Mouse (Mus musculus) ES-Bruce4 (cell line): ENCODE data around the gene Mul1. TPM values are rescaled to one million over a fixed set of nuclear protein-coding genes. Genes with fewer than 3 reads are reported as not detected.

Source experiments
- H3K27ac ChIP-seq: 2 replicates; pipeline ENCODE4 v1.5.1; 2012; ENCODE audit warnings: low read length, inconsistent platforms; ENCODE audit not compliant: insufficient read depth
- H3K27me3 ChIP-seq: 2 replicates; pipeline ENCODE4 v1.6.1; 2012; ENCODE audit warnings: mild to moderate bottlenecking, low read length, inconsistent platforms; ENCODE audit not compliant: control insufficient read depth, poor library complexity, insufficient read depth, severe bottlenecking
- H3K36me3 ChIP-seq: 2 replicates; pipeline ENCODE4 v1.6.1; 2012; ENCODE audit warnings: inconsistent platforms, mild to moderate bottlenecking, low read length, moderate library complexity; ENCODE audit not compliant: control insufficient read depth, poor library complexity, insufficient read depth, severe bottlenecking
- H3K4me1 ChIP-seq: one replicate; pipeline ENCODE4 v1.8.1; 2011; ENCODE audit warnings: low read length; ENCODE audit not compliant: control insufficient read depth, insufficient read depth
- H3K4me3 ChIP-seq: 2 replicates; pipeline ENCODE4 v1.5.1; 2011; ENCODE audit warnings: low read depth, mild to moderate bottlenecking, low read length
- H3K9ac ChIP-seq: 2 replicates; pipeline ENCODE4 v1.6.1; 2012; ENCODE audit warnings: low read depth, mild to moderate bottlenecking, inconsistent platforms; ENCODE audit not compliant: poor library complexity, severe bottlenecking
- H3K9me3 ChIP-seq: replicated peaks from 2 replicates; pipeline ENCODE4 v1.6.1; 2012; ENCODE audit warnings: mild to moderate bottlenecking, low read length, inconsistent platforms; ENCODE audit not compliant: control insufficient read depth, poor library complexity, insufficient read depth, severe bottlenecking
- CTCF ChIP-seq: IDR thresholded peaks from one replicate; pipeline ENCODE4 v1.8.1; 2011; ENCODE audit warnings: low read depth, low read length
- EP300 ChIP-seq: IDR thresholded peaks from 2 replicates; pipeline ENCODE4 v1.6.1; 2011; ENCODE audit warnings: low read depth, low read length; ENCODE audit not compliant: insufficient read depth
- POLR2A ChIP-seq: IDR thresholded peaks from one replicate; pipeline ENCODE4 v1.8.1; 2011; ENCODE audit warnings: low read length; ENCODE audit not compliant: insufficient read depth
- polyA plus RNA-seq: library from polyadenylated mRNA; stranded (reverse); fragments of >200 nt; gene quantifications from 2 replicates; pipeline ENCODE4 v1.2.4, GENCODE M21; 2011; ENCODE audit warnings: low read depth; ENCODE audit not compliant: missing spikeins, insufficient read depth, insufficient read length

Gene Mul1
- polyA plus RNA-seq, 1 experiment = 17.2 TPM

- Histone ChIP-seq H3K9me3 (no peaks in the 10 kb centered on the region), H3K4me3 (peak within 1 kb of the TSS; percentile 91), H3K27me3 (no peaks in the 10 kb centered on the region), H3K4me1 (peaks cover 14% of the 10 kb centered on the region), H3K9ac (peak within 1 kb of the TSS; percentile 89), H3K36me3 (no peaks in the 10 kb centered on the region), H3K27ac (peak within 1 kb of the TSS; percentile 23; the same call in 1 of the 2 replicates)
- TF ChIP-seq EP300 (peak; percentile 41; the same call in 1 of the 2 replicates), CTCF (no peak)
Measured at GRCm38 (mm10) chr4:138453753-138454570, 19.5 kb downstream of the Mul1 start, which contains the start of gene Camk2n1. Gene Camk2n1 (plus strand): TSS chr4:138454314.

GRCm38 (mm10) chr4:138454571-138455140, 20.2 kb downstream of the Mul1 start:
- TF ChIP-seq CTCF = no peak
- no peak for TF ChIP-seq POLR2A
- TF ChIP-seq EP300 = no peak

GRCm38 (mm10) chr4:138455141-138455955, 20.9 kb downstream of the Mul1 start:
- TF ChIP-seq CTCF (no peak), EP300 (no peak), POLR2A (no peak)
- Histone ChIP-seq H3K27ac (no peak overlapping the region), H3K9me3 (no peaks in the 10 kb centered on the region), H3K36me3 (no peaks in the 10 kb centered on the region), H3K4me3 (peak overlapping the region; percentile 91), H3K4me1 (peaks cover 10% of the 10 kb centered on the region), H3K27me3 (no peaks in the 10 kb centered on the region), H3K9ac (peak overlapping the region; percentile 89)

More at GRCm38 (mm10) chr4:138454571-138455140, 20.2 kb downstream of the Mul1 start:
- H3K27ac ChIP-seq = no peak overlapping the region
- no peaks in the 10 kb centered on the region for H3K9me3 ChIP-seq
- H3K4me3 ChIP-seq = peak overlapping the region; percentile 91
- H3K9ac ChIP-seq = peak overlapping the region; percentile 89
- peaks cover 12% of the 10 kb centered on the region for H3K4me1 ChIP-seq
- H3K27me3 ChIP-seq = no peaks in the 10 kb centered on the region
- no peaks in the 10 kb centered on the region for H3K36me3 ChIP-seq

- TF ChIP-seq EP300 = no peak
- no peak for TF ChIP-seq POLR2A
- TF ChIP-seq CTCF = no peak
- Histone ChIP-seq H3K4me3 (peak overlapping the region; percentile 91), H3K4me1 (peaks cover 10% of the 10 kb centered on the region), H3K27me3 (no peaks in the 10 kb centered on the region), H3K36me3 (no peaks in the 10 kb centered on the region), H3K9ac (peak overlapping the region; percentile 89), H3K27ac (no peak overlapping the region), H3K9me3 (no peaks in the 10 kb centered on the region)
Measured at GRCm38 (mm10) chr4:138455956-138456341, 21.5 kb downstream of the Mul1 start.

GRCm38 (mm10) chr4:138456536-138456935, 22.1 kb downstream of the Mul1 start:
- Histone ChIP-seq H3K4me1 (peaks cover 10% of the 10 kb centered on the region), H3K9me3 (no peaks in the 10 kb centered on the region), H3K36me3 (no peaks in the 10 kb centered on the region), H3K27ac (no peak overlapping the region), H3K9ac (peak overlapping the region; percentile 89), H3K27me3 (no peaks in the 10 kb centered on the region), H3K4me3 (peak overlapping the region; percentile 91)
- TF ChIP-seq POLR2A (no peak), CTCF (no peak), EP300 (no peak)
